Mouse (Mus musculus): ENCODE data around the gene Srsf1.
"Not testable (repeated sequence)": the region's sequence is repeated elsewhere in the genome, so short reads cannot be mapped to it uniquely, and the experiment has no call there.

DNA sequence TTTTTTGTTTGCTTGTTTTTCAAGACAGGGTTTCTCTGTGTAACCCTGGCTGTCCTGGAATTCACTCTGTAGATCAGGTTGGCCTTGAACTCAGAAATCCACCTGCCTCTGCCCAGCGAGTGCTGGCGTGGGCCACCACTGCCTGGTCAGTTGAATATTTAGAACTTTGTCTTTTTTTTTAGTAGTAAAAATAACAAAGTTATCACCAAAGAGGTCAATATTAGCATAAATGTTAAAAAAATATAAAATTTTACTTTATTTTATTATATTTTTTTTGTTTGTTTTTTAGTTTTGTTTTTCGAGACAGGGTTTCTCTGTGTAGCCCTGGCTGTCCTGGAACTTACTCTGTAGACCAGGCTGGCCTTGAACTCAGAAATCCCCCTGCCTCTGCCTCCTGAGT is 2.0 kb upstream of the Srsf1 start:
- TF ChIP-seq POLR2A (IDR thresholded peaks at IDR 0.05; ENCODE audit: low read depth, low read length); CTCF (IDR thresholded peaks at IDR 0.05; ENCODE audit: extremely low read depth, insufficient read length, insufficient replicate concordance, low read depth, low read length): not testable (repeated sequence)

All from small intestine, adult 2 months (tissue).